Mouse (Mus musculus) kidney, postnatal 0 days (tissue): ENCODE measurements around the gene Klhdc4. TPM values are rescaled to one million over a fixed set of nuclear protein-coding genes. Genes with fewer than 3 reads are reported as not detected.

Experiments
- ATAC-seq: fragments of 200-750 bp; cut with Nextera tagmentation; replicated peaks from 2 replicates; pipeline ENCODE4 v1.8.0; 2017; ENCODE audit warnings: low read depth, moderate number of reproducible peaks, moderate TSS enrichment, moderate library complexity; ENCODE audit not compliant: low FRiP score
- DNase-seq: peaks from one replicate; pipeline ENCODE4 v3.0.0-alpha.2; 2016; ENCODE audit warnings: low spot score
- H3K27ac ChIP-seq: fragments of 300-500 bp; sonication (generic); 2 replicates; pipeline ENCODE4 v1.5.1; 2014; ENCODE audit warnings: mild to moderate bottlenecking
- H3K27me3 ChIP-seq: fragments of 300-500 bp; sonication (generic); 2 replicates; pipeline ENCODE4 v1.6.1; 2014; ENCODE audit warnings: low read length, mixed read lengths; ENCODE audit not compliant: insufficient read depth
- H3K36me3 ChIP-seq: fragments of 300-500 bp; sonication (generic); 2 replicates; pipeline ENCODE4 v1.6.1; 2014; ENCODE audit warnings: low read length, mixed read lengths; ENCODE audit not compliant: insufficient read depth
- H3K4me1 ChIP-seq: fragments of 300-500 bp; sonication (generic); replicated peaks from 2 replicates; pipeline ENCODE4 v1.6.1; 2014; ENCODE audit warnings: antibody characterized with exemption, low read length, mixed read lengths; ENCODE audit not compliant: insufficient read depth
- H3K4me2 ChIP-seq: fragments of 300-500 bp; sonication (generic); 2 replicates; pipeline ENCODE4 v1.6.1; 2014; ENCODE audit warnings: mild to moderate bottlenecking, low read length, moderate library complexity, mixed read lengths
- H3K4me3 ChIP-seq: fragments of 300-500 bp; sonication (generic); replicated peaks from 2 replicates; pipeline ENCODE4 v1.5.1; 2014; ENCODE audit warnings: low read depth, low read length
- H3K9ac ChIP-seq: fragments of 300-500 bp; sonication (generic); 2 replicates; pipeline ENCODE4 v1.6.1; 2014; ENCODE audit warnings: low read depth, low read length
- H3K9me3 ChIP-seq: fragments of 300-500 bp; sonication (generic); replicated peaks from 2 replicates; pipeline ENCODE4 v1.6.1; 2016; ENCODE audit warnings: low read length, inconsistent platforms, mixed read lengths
- CTCF ChIP-seq: IDR thresholded peaks from 2 replicates; pipeline ENCODE4 v1.5.1; 2016; ENCODE audit warnings: antibody characterized with exemption, low read depth, mild to moderate bottlenecking, moderate library complexity
- WGBS: fragments of 180-500 bp; shearing (Covaris S2); extraction: QIAGEN DNeasy Blood & Tissue Kit; methylation state at CpG from one replicate; pipeline ENCODE4 v1.1.7; 2014; 5-methylcytosine and 5-hydroxymethylcytosine counted together
- polyA plus RNA-seq: library from polyadenylated mRNA; unstranded; fragments of >200 nt; fragmentation: Nextera tagmentation; extraction: Ambion mirVana; gene quantifications from 2 replicates; pipeline ENCODE4 v1.2.1, GENCODE M21; 2015

The Klhdc4 gene
- polyA plus RNA-seq, 1 experiment from 2014 or later: 21.2 TPM

DNA sequence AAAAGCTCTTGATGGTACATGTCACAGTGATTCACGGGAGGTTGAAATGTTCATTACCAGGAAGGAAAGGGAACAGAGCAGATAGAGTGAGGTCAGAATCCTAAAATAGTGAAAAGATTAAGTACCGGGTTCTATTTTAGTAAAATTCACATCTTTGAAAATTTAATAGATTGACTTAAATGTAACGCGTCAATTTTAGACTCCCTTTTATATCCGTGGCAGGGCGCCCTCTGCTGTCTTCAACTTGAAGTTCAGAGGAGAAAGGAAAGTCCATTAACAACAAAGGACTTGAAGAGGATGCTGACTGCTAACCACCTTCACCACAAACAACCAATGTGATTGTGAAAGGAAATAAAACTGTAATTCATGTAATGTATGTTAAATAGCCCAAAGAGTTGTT, 3.1 kb upstream of the Klhdc4 start:
- peak; percentile 86 for DNase-seq
- no peaks in the 10 kb centered on the region for H3K27me3 ChIP-seq
- no peak for ATAC-seq
- H3K27ac ChIP-seq: no peak overlapping the region
- H3K9me3 ChIP-seq: no peaks in the 10 kb centered on the region
- peaks cover 13% of the 10 kb centered on the region for H3K4me1 ChIP-seq
- WGBS: 14% methylated on average over 6 of the region's 6 CpGs
- no peak overlapping the region for H3K4me2 ChIP-seq
- H3K4me3 ChIP-seq: no peak overlapping the region
- no peak overlapping the region for H3K9ac ChIP-seq
- H3K36me3 ChIP-seq: no peaks in the 10 kb centered on the region
- TF ChIP-seq CTCF: peak; percentile 75

DNA sequence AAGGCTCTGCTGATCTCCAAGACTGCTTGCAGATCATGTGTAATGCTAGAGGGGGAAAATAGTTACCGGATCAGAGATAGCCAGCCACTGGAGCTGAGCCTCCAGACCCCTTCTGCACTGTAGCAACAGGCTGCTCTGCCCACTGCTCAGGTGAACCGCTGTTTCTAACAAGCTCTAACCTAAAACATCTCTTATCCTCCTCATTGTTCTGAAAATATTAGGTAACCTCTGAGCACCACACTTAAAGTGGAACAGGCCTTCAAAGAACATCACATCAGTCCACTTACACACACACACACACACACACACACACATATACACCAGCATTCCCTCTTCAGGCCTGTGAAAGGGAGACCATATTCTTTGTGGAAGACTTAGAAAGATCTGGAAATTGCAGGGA, 2.7 kb upstream of the Klhdc4 start:
- 80% methylated on average over 2 of the region's 2 CpGs for WGBS
- H3K4me2 ChIP-seq: no peak overlapping the region

DNA sequence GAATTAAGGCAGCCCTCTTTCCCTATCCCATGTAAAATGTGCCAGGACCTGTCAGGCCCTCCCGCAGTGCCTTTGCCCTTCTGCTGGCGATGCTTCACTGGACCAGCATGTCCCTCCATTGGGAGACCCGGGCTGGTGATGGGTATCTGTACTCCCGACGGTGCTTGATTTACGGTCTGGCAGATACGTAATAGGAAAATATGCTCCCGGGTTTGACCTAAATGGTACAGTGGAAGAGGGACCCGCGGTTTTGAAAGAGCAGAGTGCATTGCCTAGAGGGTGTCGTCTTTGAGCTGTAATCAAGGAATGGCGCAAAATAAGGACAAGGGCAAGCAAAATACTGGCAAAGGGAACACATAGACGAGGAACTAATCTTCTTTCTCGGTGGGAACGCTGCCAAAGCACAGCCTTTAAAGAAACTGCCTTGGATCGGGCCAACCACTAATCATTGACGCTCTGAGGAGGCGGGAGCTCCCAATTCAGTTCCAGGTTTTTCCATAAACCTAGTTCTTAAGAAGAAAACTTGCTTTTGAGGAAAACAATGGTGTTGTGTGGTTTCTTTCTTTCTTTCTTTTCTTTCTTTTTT, 501 bp upstream of the Klhdc4 start:
- Histone ChIP-seq H3K4me1 (peaks cover 13% of the 10 kb centered on the region), H3K4me3 (peak overlapping the region; percentile 74), H3K27me3 (no peaks in the 10 kb centered on the region), H3K27ac (peak overlapping the region; percentile 47; the same call in 1 of the 2 replicates), H3K9me3 (no peaks in the 10 kb centered on the region), H3K36me3 (no peaks in the 10 kb centered on the region), H3K4me2 (peak overlapping the region; percentile 91), H3K9ac (peak overlapping the region; percentile 87)
- WGBS: 19% methylated on average over 18 of the region's 18 CpGs
- peak; percentile 31 for DNase-seq
- TF ChIP-seq CTCF: no peak
- ATAC-seq: peak; percentile 80; the same call in 1 of the 2 replicates

More for the DNA sequence above, 2.7 kb upstream of the Klhdc4 start:
- Histone ChIP-seq H3K9me3 (no peaks in the 10 kb centered on the region), H3K27me3 (no peaks in the 10 kb centered on the region), H3K27ac (no peak overlapping the region), H3K4me1 (peaks cover 13% of the 10 kb centered on the region), H3K36me3 (no peaks in the 10 kb centered on the region), H3K4me3 (no peak overlapping the region), H3K9ac (no peak overlapping the region)
- DNase-seq (no peak), ATAC-seq (no peak)
- TF ChIP-seq CTCF: no peak

DNA sequence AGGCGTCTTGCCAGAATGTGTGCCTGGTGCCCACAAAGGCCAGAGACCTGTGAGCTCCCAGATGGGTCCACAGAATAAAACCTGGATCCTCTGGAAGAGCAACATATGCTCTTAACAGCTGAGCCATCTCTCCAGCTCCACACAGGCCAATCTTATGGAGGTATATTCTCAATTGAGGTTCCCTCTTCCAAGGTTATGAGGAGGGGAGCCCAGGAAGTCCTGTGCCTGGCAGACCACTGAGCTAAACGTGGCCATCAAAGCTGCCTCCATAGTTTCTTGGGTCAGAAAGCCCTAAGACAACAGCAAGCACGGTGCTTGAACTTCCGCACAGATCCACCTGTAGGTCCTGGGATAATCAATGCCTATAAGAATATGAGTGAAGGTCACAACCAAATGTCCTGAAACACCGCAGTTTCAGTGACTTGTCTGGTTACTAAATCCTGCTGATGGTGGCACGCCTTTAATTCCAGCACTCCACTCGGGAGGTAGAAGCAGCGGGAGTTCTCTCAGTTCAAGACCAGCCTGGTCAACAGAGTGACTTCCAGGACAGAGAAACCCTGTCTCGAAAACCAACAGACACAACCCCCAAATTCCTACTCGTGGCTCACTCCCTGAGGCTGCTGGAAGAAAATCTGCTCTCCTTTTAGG, 869 bp downstream of the Klhdc4 start:
- WGBS: 34% methylated on average over 10 of the region's 10 CpGs
- Histone ChIP-seq H3K9me3 (no peaks in the 10 kb centered on the region), H3K4me1 (peaks cover 13% of the 10 kb centered on the region), H3K27me3 (no peaks in the 10 kb centered on the region), H3K36me3 (no peaks in the 10 kb centered on the region), H3K9ac (peak overlapping the region; percentile 87), H3K4me2 (peak overlapping the region; percentile 91), H3K27ac (0 out of 2 replicates have a peak overlapping the region, but pooled peaks have one; percentile 50), H3K4me3 (peak overlapping the region; percentile 74)
- DNase-seq (no peak), ATAC-seq (no peak)
- no peak for TF ChIP-seq CTCF

DNA sequence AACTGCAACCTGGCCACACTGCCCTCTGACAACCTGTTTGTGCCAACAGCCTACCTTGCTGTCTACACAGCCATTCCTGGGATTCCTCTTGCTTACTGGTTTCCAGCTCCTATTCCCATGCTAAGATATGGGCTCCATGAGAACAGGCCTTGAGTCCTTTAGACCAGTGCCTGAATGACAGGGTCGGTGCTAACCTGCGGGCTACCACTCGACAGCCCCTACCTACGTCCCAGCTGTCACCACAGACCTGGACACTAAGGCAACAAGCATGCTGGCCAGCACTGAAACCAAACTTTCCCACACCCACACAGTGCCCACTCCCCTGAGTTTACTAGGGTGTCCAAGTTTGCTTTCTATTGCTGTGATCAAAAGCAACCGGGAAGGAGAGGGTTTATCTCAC, 1.6 kb downstream of the Klhdc4 start:
- Histone ChIP-seq H3K9me3 (no peaks in the 10 kb centered on the region), H3K27me3 (no peaks in the 10 kb centered on the region), H3K9ac (no peak overlapping the region), H3K4me3 (no peak overlapping the region), H3K4me2 (0 out of 2 replicates have a peak overlapping the region, but pooled peaks have one; percentile 91), H3K4me1 (peaks cover 13% of the 10 kb centered on the region), H3K36me3 (no peaks in the 10 kb centered on the region), H3K27ac (no peak overlapping the region)
- no peak for ATAC-seq
- WGBS: 95% methylated on average over 5 of the region's 5 CpGs
- no peak for DNase-seq
- no peak for TF ChIP-seq CTCF

DNA sequence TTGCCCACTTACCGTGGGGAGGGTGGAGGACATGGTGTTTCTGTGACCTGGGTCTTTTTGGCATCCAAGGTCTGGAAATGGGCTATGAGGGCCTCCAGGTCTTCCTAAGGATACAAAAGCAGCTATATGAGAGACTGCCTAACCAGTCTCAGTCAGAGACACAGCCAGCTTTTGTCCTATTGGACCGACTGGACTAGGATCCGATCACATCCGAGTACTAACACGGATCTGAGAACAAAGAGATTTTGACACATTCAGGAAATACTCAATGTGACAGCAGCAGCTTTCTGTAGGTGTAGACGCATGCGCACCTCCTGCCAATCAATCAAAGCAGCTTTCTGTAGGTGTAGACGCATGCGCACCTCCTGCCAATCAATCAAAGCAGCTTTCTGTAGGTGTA, 7.6 kb downstream of the Klhdc4 start:
- TF ChIP-seq CTCF: no peak
- H3K9ac ChIP-seq: no peak overlapping the region
- no peak overlapping the region for H3K27ac ChIP-seq
- DNase-seq (no peak), ATAC-seq (no peak)
- WGBS: 88% methylated on average over 9 of the region's 9 CpGs
- H3K36me3 ChIP-seq: peaks cover 24% of the 10 kb centered on the region; the same call in 1 of the 2 replicates
- H3K27me3 ChIP-seq: no peaks in the 10 kb centered on the region
- no peaks in the 10 kb centered on the region for H3K9me3 ChIP-seq
- no peak overlapping the region for H3K4me2 ChIP-seq
- H3K4me1 ChIP-seq: no peaks in the 10 kb centered on the region
- no peak overlapping the region for H3K4me3 ChIP-seq
